ENCODE assay signal across 15 mouse cellular contexts in the genomic region with DNA sequence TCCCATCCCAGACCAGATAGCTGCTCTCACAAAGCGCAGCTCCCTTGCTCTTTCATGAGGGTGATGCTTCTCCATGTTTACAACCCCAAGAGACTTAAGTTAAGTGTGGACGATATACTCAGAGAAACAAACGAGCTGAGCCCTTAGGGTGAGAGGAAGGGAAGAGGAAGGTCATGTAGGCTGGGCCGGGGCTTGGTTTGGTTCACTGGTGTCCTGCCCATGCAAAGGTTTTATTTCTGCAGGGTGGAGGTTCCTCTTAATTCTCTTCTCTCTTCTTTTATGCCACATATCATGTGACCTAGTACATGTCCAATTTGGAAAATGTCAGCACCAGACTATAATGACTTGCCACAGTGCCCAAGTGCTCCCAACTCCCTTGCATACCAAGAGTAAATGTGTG.
"Had no signal": no experiment of that assay in that cellular context is flagged by ENCODE, and none has a peak within 500 bp of the region (broad histone marks: within the 10 kb centered on the region; RNA-seq: fewer than 3 reads in every experiment).

No protein-coding gene starts in this region.

- ATAC-seq: lung, postnatal 0 days; midbrain, embryonic 16.5 days had no signal

- H3K4me3 ChIP-seq: layer of hippocampus, adult 2 months; limb, embryonic 12.5 days; midbrain, embryonic 12.5 days had no signal

- H3K9ac ChIP-seq: limb, embryonic 12.5 days; liver, embryonic 14.5 days; midbrain, embryonic 12.5 days had no signal

- H3K36me3 ChIP-seq: limb, embryonic 12.5 days; midbrain, embryonic 12.5 days had no signal

- DNase-seq: kidney, adult 11 months; kidney, adult 9 months; kidney, postnatal 10 days; kidney, postnatal 4 days; lung, adult 2 months; lung, postnatal 4 days; right cerebral cortex, postnatal 14 days; thymus, adult 18-20 months; thymus, postnatal 25 days had no signal

- H3K4me1 ChIP-seq: limb, embryonic 12.5 days; midbrain, embryonic 12.5 days had no signal

- H3K9me3 ChIP-seq: limb, embryonic 12.5 days; midbrain, embryonic 12.5 days had no signal

- H3K4me2 ChIP-seq: limb, embryonic 12.5 days; midbrain, embryonic 12.5 days had no signal

- H3K27ac ChIP-seq: layer of hippocampus, adult 2 months; limb, embryonic 12.5 days; liver, embryonic 14.5 days; midbrain, embryonic 12.5 days had no signal

- H3K27me3 ChIP-seq: limb, embryonic 12.5 days; midbrain, embryonic 12.5 days had no signal
